Mouse (Mus musculus) lung, postnatal 0 days (tissue): ENCODE data around the gene Tln2. TPM values are rescaled to one million over a fixed set of nuclear protein-coding genes. Genes with fewer than 3 reads are reported as not detected.

Source experiments
- ATAC-seq: fragments of 200-750 bp; cut with Nextera tagmentation; 2 replicates; pipeline ENCODE4 v1.8.0; 2017; ENCODE audit warnings: moderate library complexity
- DNase-seq: peaks from one replicate; pipeline ENCODE4 v3.0.0-alpha.2; 2016; ENCODE audit warnings: low spot score
- H3K27ac ChIP-seq: fragments of 300-500 bp; sonication (generic); 2 replicates; pipeline ENCODE4 v1.5.1; 2014; ENCODE audit warnings: antibody characterized with exemption, mild to moderate bottlenecking, low read length, mixed read lengths
- H3K27me3 ChIP-seq: fragments of 300-500 bp; sonication (generic); replicated peaks from 2 replicates; pipeline ENCODE4 v1.6.1; 2014; ENCODE audit warnings: low read length, mixed read lengths; ENCODE audit not compliant: insufficient read depth
- H3K36me3 ChIP-seq: fragments of 300-500 bp; sonication (generic); 2 replicates; pipeline ENCODE4 v1.6.1; 2014; ENCODE audit warnings: low read length, mixed read lengths; ENCODE audit not compliant: insufficient read depth
- H3K4me1 ChIP-seq: fragments of 300-500 bp; sonication (generic); 2 replicates; pipeline ENCODE4 v1.6.1; 2014; ENCODE audit warnings: antibody characterized with exemption, low read depth, low read length, mixed read lengths; ENCODE audit not compliant: insufficient read depth
- H3K4me2 ChIP-seq: fragments of 300-500 bp; sonication (generic); replicated peaks from 2 replicates; pipeline ENCODE4 v1.6.1; 2014; ENCODE audit warnings: low read depth, mild to moderate bottlenecking, low read length, moderate library complexity, mixed read lengths
- H3K4me3 ChIP-seq: fragments of 300-500 bp; sonication (generic); 2 replicates; pipeline ENCODE4 v1.5.1; 2014; ENCODE audit warnings: low read depth, low read length
- H3K9ac ChIP-seq: fragments of 300-500 bp; sonication (generic); replicated peaks from 2 replicates; pipeline ENCODE4 v1.6.1; 2014; ENCODE audit warnings: low read depth, mild to moderate bottlenecking
- H3K9me3 ChIP-seq: fragments of 300-500 bp; sonication (generic); 2 replicates; pipeline ENCODE4 v1.6.1; 2016; ENCODE audit warnings: low read length, mixed read lengths
- CTCF ChIP-seq: IDR thresholded peaks from 2 replicates; pipeline ENCODE4 v1.5.1; 2016; ENCODE audit warnings: antibody characterized with exemption, mild to moderate bottlenecking
- EP300 ChIP-seq: IDR thresholded peaks from 2 replicates; pipeline ENCODE4 v1.6.1; 2016; ENCODE audit warnings: antibody characterized with exemption, mild to moderate bottlenecking, control low read depth
- WGBS: fragments of 180-500 bp; shearing (Covaris S2); extraction: QIAGEN DNeasy Blood & Tissue Kit; methylation state at CpG from one replicate; pipeline ENCODE4 v1.1.7; 2014; 5-methylcytosine and 5-hydroxymethylcytosine counted together
- polyA plus RNA-seq: library from polyadenylated mRNA; unstranded; fragments of >200 nt; fragmentation: Nextera tagmentation; extraction: Ambion mirVana; gene quantifications from 2 replicates; pipeline ENCODE4 v1.2.1, GENCODE M21; 2015

The Tln2 gene
- polyA plus RNA-seq, 1 experiment from 2014 or later = 9.9 TPM

DNA sequence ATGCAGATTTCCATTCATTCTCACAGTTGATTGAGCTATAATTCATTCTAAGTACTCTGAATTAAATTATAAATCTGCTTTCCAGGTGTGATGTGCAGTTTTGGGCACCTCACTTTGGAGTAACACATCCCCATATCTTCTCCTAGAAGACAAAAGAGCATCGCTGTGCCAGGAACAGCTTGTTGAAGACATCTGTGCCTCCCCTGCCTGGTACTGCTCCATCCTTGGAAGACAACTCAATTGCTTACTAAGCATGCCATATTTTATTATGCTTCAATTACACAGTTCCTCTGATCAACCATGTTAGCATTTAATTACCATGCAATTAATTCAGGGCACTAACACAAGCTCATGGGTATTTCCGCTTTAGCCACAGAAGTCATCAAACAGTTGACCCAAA lies 31.8 kb downstream of the Tln2 start:
- H3K9me3 ChIP-seq = no peaks in the 10 kb centered on the region
- WGBS = 98% methylated on average over 2 of the region's 2 CpGs
- no peak overlapping the region for H3K27ac ChIP-seq
- no peak overlapping the region for H3K4me3 ChIP-seq
- ATAC-seq = no peak
- H3K4me2 ChIP-seq = no peak overlapping the region
- no peaks in the 10 kb centered on the region for H3K36me3 ChIP-seq
- TF ChIP-seq CTCF (no peak), EP300 (no peak)
- no peak overlapping the region for H3K9ac ChIP-seq
- no peak for DNase-seq
- H3K4me1 ChIP-seq = 0 out of 2 replicates have a peak, but pooled peaks cover 4% of the 10 kb centered on the region
- no peaks in the 10 kb centered on the region for H3K27me3 ChIP-seq

DNA sequence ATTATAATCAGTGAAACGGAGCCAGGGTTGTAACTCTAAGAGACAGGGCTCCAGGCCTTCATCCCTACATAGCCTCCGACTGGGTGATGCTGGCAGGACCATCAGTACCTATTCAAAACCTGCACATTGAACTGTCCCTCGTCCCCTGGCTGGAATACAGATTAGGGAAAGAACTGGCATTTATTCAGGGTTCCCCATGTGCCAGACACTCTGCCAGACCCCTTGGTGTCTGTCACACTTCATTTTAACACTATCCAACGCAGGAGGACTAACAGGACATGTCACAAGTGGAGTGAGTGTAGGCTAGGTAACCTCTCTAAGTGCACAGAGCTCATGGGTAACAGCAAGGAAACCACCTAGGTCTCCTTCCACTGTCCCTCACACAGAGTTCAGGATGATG lies 37.8 kb downstream of the Tln2 start:
- H3K27me3 ChIP-seq = no peaks in the 10 kb centered on the region
- no peak for DNase-seq
- WGBS = 77% methylated on average over 4 of the region's 4 CpGs

DNA sequence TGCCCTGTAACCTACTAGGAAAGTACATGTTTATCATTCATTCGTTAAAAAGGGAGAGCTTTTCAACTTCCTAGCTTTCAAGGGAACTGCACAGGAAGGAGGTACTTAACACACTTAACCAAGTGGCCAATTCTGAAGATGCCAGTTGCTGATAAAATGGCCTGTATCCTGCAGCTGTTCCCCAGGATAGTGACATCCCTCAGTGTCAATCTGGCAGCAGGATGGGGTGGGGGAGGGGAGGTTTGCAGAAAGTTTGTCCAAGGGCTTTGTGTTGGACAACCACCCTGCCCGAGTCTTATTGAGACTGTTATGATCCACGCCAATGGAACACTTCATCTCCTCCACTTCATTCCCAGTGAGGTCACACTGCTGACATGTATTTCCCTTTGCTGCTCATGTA lies 50.0 kb downstream of the Tln2 start:
- H3K36me3 ChIP-seq = no peaks in the 10 kb centered on the region
- H3K27me3 ChIP-seq = no peaks in the 10 kb centered on the region
- ATAC-seq = peak; percentile 17; the same call in 1 of the 2 replicates
- no peak overlapping the region for H3K4me3 ChIP-seq
- H3K9me3 ChIP-seq = no peaks in the 10 kb centered on the region
- peak; percentile 31 for DNase-seq
- no peak overlapping the region for H3K4me2 ChIP-seq
- no peak overlapping the region for H3K27ac ChIP-seq
- no peak for TF ChIP-seq CTCF
- no peak for TF ChIP-seq EP300
- no peaks in the 10 kb centered on the region for H3K4me1 ChIP-seq
- H3K9ac ChIP-seq = no peak overlapping the region
- 11% methylated on average over 3 of the region's 3 CpGs for WGBS

More for the DNA sequence above, 37.8 kb downstream of the Tln2 start:
- H3K9me3 ChIP-seq = no peaks in the 10 kb centered on the region
- H3K4me1 ChIP-seq = no peaks in the 10 kb centered on the region
- TF ChIP-seq EP300 (no peak), CTCF (no peak)
- H3K4me2 ChIP-seq = no peak overlapping the region
- no peak overlapping the region for H3K9ac ChIP-seq
- no peak for ATAC-seq
- H3K36me3 ChIP-seq = no peaks in the 10 kb centered on the region
- H3K27ac ChIP-seq = no peak overlapping the region
- H3K4me3 ChIP-seq = no peak overlapping the region

DNA sequence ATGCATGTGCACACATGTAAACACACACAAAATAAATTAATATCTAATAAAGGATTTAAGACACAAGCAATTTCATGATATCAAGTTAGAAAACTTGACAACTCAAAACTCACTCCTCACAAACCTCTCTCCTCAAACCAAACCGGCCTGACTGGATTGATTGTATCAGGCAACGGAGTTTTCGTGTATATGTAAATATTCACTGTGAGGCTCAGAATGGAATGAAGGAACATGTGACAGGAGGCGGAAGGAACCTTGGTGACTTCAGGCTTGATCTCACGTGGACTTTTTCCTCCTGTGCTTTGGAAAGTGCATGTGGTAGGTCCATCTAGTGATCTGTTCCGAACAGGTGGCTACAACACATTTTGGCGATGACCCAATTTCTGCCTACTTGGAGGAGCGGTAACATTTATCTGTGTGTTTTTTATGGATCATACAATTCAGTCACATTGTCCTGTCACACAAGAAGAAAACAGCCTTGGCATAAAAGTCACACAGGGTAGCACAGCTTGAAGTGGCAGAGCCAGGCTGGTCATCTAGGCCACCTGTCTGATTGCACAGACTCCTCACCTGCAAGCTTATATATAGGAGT lies 54.7 kb downstream of the Tln2 start:
- no peaks in the 10 kb centered on the region for H3K27me3 ChIP-seq
- no peaks in the 10 kb centered on the region for H3K9me3 ChIP-seq
- no peaks in the 10 kb centered on the region for H3K36me3 ChIP-seq
- no peak overlapping the region for H3K4me3 ChIP-seq
- no peak overlapping the region for H3K9ac ChIP-seq
- no peak for TF ChIP-seq EP300
- no peak for TF ChIP-seq CTCF
- H3K27ac ChIP-seq = no peak overlapping the region
- H3K4me1 ChIP-seq = no peaks in the 10 kb centered on the region
- no peak overlapping the region for H3K4me2 ChIP-seq
- 58% methylated on average over 8 of the region's 8 CpGs for WGBS
- DNase-seq (peak; percentile 45), ATAC-seq (peak; percentile 32; the same call in 1 of the 2 replicates)

DNA sequence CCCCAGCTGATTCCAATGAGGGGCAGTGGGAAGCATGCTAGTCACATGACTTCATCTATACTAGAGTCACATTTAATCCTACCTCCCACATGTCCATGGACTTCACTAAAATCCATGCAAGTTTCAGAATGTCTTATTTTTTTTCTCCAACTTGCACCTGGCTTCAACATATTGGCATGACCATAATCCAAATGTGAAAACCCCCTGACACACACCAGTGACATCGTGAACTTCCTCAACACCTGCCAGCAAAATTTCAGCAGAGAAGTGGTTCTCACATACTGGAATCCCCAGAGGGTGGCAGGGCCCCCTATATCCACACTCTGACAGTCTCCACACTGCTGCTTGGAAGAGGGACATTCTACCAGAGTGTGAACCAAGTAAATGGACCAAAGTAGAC lies 57.7 kb downstream of the Tln2 start:
- Histone ChIP-seq H3K27me3 (no peaks in the 10 kb centered on the region), H3K36me3 (no peaks in the 10 kb centered on the region), H3K4me1 (no peaks in the 10 kb centered on the region), H3K4me2 (no peak overlapping the region), H3K9ac (no peak overlapping the region), H3K9me3 (no peaks in the 10 kb centered on the region), H3K27ac (no peak overlapping the region), H3K4me3 (no peak overlapping the region)
- ATAC-seq (no peak), DNase-seq (no peak)
- WGBS = 61% methylated on average over 1 of the region's 1 CpGs
- TF ChIP-seq CTCF = no peak

DNA sequence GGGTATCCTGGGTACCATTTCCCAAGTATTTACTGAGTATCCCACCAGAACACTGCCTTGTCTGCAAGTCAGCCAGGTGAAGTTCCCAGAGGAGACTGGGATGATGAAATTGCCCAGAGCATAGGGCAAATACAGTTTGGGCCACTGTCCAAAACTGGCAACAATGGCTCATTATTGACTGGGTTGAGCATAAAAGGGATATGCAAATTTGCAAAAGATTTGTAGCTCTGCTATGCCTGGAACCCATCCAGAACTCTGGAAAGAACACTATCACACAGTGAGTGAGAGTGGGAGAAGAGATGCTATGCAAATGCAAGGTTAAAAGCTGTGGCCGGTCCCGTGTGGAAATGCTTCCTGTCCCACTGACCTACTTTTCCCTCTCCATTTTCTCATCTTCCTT lies 63.1 kb downstream of the Tln2 start:
- Histone ChIP-seq H3K36me3 (no peaks in the 10 kb centered on the region), H3K27me3 (no peaks in the 10 kb centered on the region), H3K4me1 (no peaks in the 10 kb centered on the region), H3K9me3 (no peaks in the 10 kb centered on the region), H3K4me3 (no peak overlapping the region), H3K27ac (no peak overlapping the region), H3K4me2 (no peak overlapping the region), H3K9ac (no peak overlapping the region)
- peak; percentile 39 for DNase-seq
- no peak for ATAC-seq
- 17% methylated on average over 2 of the region's 2 CpGs for WGBS
- TF ChIP-seq CTCF = no peak
- TF ChIP-seq EP300 = no peak

DNA sequence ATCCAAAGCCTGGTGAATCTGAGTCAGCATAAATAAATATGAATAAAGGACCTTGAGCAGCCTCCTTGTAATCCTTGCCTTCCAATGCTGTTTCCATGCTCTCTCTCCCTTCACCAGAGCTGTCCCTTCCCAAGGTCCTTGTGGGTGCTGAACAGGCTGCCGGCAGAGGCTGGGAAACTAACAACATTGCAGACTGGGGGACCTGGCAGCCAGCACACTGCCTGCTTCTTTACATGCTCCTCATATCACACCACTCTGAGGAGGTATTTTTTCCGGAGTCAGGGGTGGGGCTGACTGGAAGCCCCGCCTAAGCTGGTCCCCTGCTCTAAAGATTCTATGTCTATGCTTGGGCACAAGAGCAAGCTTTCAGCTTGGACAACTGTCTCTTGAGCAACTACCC lies 64.2 kb downstream of the Tln2 start:
- H3K27me3 ChIP-seq = no peaks in the 10 kb centered on the region
- H3K9ac ChIP-seq = no peak overlapping the region
- no peak overlapping the region for H3K27ac ChIP-seq
- TF ChIP-seq CTCF (no peak), EP300 (no peak)
- H3K36me3 ChIP-seq = no peaks in the 10 kb centered on the region
- 20% methylated on average over 3 of the region's 3 CpGs for WGBS
- no peak for ATAC-seq
- H3K4me1 ChIP-seq = no peaks in the 10 kb centered on the region
- no peaks in the 10 kb centered on the region for H3K9me3 ChIP-seq
- no peak overlapping the region for H3K4me2 ChIP-seq
- no peak overlapping the region for H3K4me3 ChIP-seq
- DNase-seq = no peak
